Mouse (Mus musculus): ENCODE measurements around the gene Sec61b.

Gene Sec61b

GRCm38 (mm10) chr4:47473968-47474729, at the start of gene Sec61b, which contains the start of gene Alg2:
Gene Sec61b, plus strand, starts transcription at chr4:47474658.
Gene Alg2, minus strand, starts transcription at chr4:47474333.
- peak; percentile 98 for DNase-seq (ENCODE audit: low spot score)

GRCm38 (mm10) chr4:47425247-47425830, 49.1 kb upstream of the Sec61b start:
- DNase-seq (ENCODE audit: low spot score), result no peak

GRCm38 (mm10) chr4:47427606-47428005, 46.9 kb upstream of the Sec61b start:
- no peak for DNase-seq (ENCODE audit: low spot score)

- no peak for DNase-seq (ENCODE audit: low spot score)
These were observed 43.9 kb upstream of the Sec61b start for GRCm38 (mm10) chr4:47430557-47430956.

GRCm38 (mm10) chr4:47431081-47431480, 43.4 kb upstream of the Sec61b start:
- no peak for DNase-seq (ENCODE audit: low spot score)

GRCm38 (mm10) chr4:47432766-47433165, 41.7 kb upstream of the Sec61b start:
- DNase-seq (ENCODE audit: low spot score), result no peak

GRCm38 (mm10) chr4:47435131-47435530, 39.3 kb upstream of the Sec61b start:
- DNase-seq (ENCODE audit: low spot score), result no peak

GRCm38 (mm10) chr4:47435566-47436360, 38.7 kb upstream of the Sec61b start:
- no peak for DNase-seq (ENCODE audit: low spot score)

- peak; percentile 83 for DNase-seq (ENCODE audit: low spot score)
These were observed 36.8 kb upstream of the Sec61b start for GRCm38 (mm10) chr4:47437365-47438340.

- no peak for DNase-seq (ENCODE audit: low spot score)
These were observed 35.5 kb upstream of the Sec61b start for GRCm38 (mm10) chr4:47438956-47439355.

- DNase-seq (ENCODE audit: low spot score), result no peak
These were observed 33.5 kb upstream of the Sec61b start for GRCm38 (mm10) chr4:47440951-47441350.

GRCm38 (mm10) chr4:47448526-47448925, 25.9 kb upstream of the Sec61b start:
- no peak for DNase-seq (ENCODE audit: low spot score)

- no peak for DNase-seq (ENCODE audit: low spot score)
These were observed 25.3 kb upstream of the Sec61b start for GRCm38 (mm10) chr4:47449116-47449515.

GRCm38 (mm10) chr4:47449586-47450522, 24.6 kb upstream of the Sec61b start:
- no peak for DNase-seq (ENCODE audit: low spot score)

- DNase-seq (ENCODE audit: low spot score), result no peak
These were observed 7.3 kb upstream of the Sec61b start for GRCm38 (mm10) chr4:47467196-47467595.

GRCm38 (mm10) chr4:47473586-47473967, 881 bp upstream of the Sec61b start:
- DNase-seq (ENCODE audit: low spot score), result peak; percentile 5

- DNase-seq (ENCODE audit: low spot score), result no peak
These were observed 529 bp downstream of the Sec61b start for GRCm38 (mm10) chr4:47474730-47475643.

- DNase-seq (ENCODE audit: low spot score), result no peak
These were observed 3.1 kb downstream of the Sec61b start for GRCm38 (mm10) chr4:47477539-47477938.

GRCm38 (mm10) chr4:47480095-47480494, 5.6 kb downstream of the Sec61b start:
- DNase-seq (ENCODE audit: low spot score), result no peak
